Mouse (Mus musculus) liver, embryonic 11.5 days (tissue): Measurements from ENCODE around the gene Pdpk1. TPM values are rescaled to one million over a fixed set of nuclear protein-coding genes. Genes with fewer than 3 reads are reported as not detected.

Experiments used
- ATAC-seq: fragments of 200-750 bp; cut with Nextera tagmentation; replicated peaks from 2 replicates; pipeline ENCODE4 v1.8.0; 2017; ENCODE audit warnings: moderate number of reproducible peaks, mild to moderate bottlenecking, moderate TSS enrichment, moderate library complexity; ENCODE audit not compliant: low FRiP score
- DNase-seq: peaks from one replicate; pipeline ENCODE4 v3.0.0-alpha.2; 2017; ENCODE audit warnings: low spot score
- H3K27ac ChIP-seq: fragments of 300-500 bp; sonication (generic); 2 replicates; pipeline ENCODE4 v1.5.1; 2014; ENCODE audit warnings: mild to moderate bottlenecking, low read depth, low read length, control low read depth
- H3K27me3 ChIP-seq: fragments of 300-500 bp; sonication (generic); replicated peaks from 2 replicates; pipeline ENCODE4 v1.6.1; 2014; ENCODE audit warnings: low read length, mixed read lengths; ENCODE audit not compliant: control insufficient read depth, insufficient read depth
- H3K36me3 ChIP-seq: fragments of 300-500 bp; sonication (generic); 2 replicates; pipeline ENCODE4 v1.6.1; 2014; ENCODE audit warnings: mild to moderate bottlenecking, low read length, moderate library complexity, mixed read lengths; ENCODE audit not compliant: control insufficient read depth, insufficient read depth
- H3K4me1 ChIP-seq: fragments of 300-500 bp; sonication (generic); replicated peaks from 2 replicates; pipeline ENCODE4 v1.6.1; 2014; ENCODE audit warnings: low read length, mixed read lengths; ENCODE audit not compliant: control insufficient read depth, insufficient read depth
- H3K4me2 ChIP-seq: fragments of 300-500 bp; sonication (generic); 2 replicates; pipeline ENCODE4 v1.6.1; 2014; ENCODE audit warnings: mild to moderate bottlenecking, control low read depth, moderate library complexity
- H3K4me3 ChIP-seq: fragments of 300-500 bp; sonication (generic); 2 replicates; pipeline ENCODE4 v1.5.1; 2014; ENCODE audit warnings: low read depth, low read length, control low read depth
- H3K9ac ChIP-seq: fragments of 300-500 bp; sonication (generic); 2 replicates; pipeline ENCODE4 v1.6.1; 2014; ENCODE audit warnings: low read depth, low read length, control low read depth
- H3K9me3 ChIP-seq: fragments of 300-500 bp; sonication (generic); 2 replicates; pipeline ENCODE4 v1.6.1; 2016; ENCODE audit warnings: low read length, inconsistent platforms, mixed read lengths; ENCODE audit not compliant: control insufficient read depth
- WGBS: fragments of 180-500 bp; shearing (Covaris S2); extraction: QIAGEN DNeasy Blood & Tissue Kit; methylation state at CpG from one replicate; pipeline ENCODE4 v1.1.7; 2014; 5-methylcytosine and 5-hydroxymethylcytosine counted together
- polyA plus RNA-seq: library from polyadenylated mRNA; unstranded; fragments of >200 nt; fragmentation: Nextera tagmentation; extraction: Ambion mirVana; gene quantifications from 2 replicates; pipeline ENCODE4 v1.2.1, GENCODE M21; 2014

The Pdpk1 gene
- polyA plus RNA-seq, 1 experiment from 2014 or later, result 31.8 TPM

DNA sequence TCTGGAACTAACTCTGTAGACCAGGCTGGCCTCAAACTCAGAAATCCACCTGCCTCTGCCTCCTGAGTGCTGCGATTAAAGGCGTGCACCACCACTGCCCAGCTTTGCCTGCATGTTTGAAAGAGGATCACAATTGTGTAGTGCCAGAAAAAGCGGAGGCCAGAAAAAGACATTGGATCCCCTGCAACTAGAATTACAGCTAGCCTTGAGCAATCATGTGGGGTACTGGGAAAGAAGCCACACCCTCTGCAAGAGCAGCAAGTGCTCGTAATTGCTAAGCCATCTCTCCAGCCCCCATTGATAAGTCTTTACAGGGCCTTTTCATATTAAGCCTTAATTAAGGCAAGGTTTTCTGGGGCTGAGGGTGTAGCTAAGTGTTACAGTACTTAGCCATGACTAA, 40.8 kb upstream of the Pdpk1 start:
- peaks cover 6% of the 10 kb centered on the region; the same call in 1 of the 2 replicates for H3K36me3 ChIP-seq
- ATAC-seq (no peak), DNase-seq (no peak)
- no peak overlapping the region for H3K27ac ChIP-seq
- no peaks in the 10 kb centered on the region for H3K9me3 ChIP-seq
- no peak overlapping the region for H3K4me2 ChIP-seq
- H3K9ac ChIP-seq, result no peak overlapping the region
- 79% methylated on average over 4 of the region's 4 CpGs for WGBS
- no peaks in the 10 kb centered on the region for H3K27me3 ChIP-seq
- H3K4me1 ChIP-seq, result peaks cover 23% of the 10 kb centered on the region
- H3K4me3 ChIP-seq, result no peak overlapping the region

DNA sequence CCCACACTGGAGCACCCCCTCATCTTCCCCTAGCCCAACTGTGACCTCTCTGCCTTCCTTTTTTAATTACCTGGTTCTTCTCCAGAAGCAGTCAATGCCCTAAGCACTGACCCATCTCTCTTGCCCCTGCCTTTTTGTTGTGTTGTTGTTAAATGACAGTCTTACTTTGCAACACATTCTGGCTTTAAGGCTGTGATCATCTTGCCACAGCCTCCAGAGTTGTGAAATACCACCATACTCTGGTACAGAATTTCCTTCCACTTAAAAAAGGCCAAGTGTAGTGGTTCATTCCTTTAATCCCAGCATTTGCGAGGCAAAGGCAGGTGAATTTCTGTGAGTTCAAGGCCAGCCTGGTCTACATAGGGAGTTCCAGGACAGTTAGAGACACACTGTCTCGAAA, 40.2 kb upstream of the Pdpk1 start:
- no peak overlapping the region for H3K9ac ChIP-seq
- no peak overlapping the region for H3K4me3 ChIP-seq
- H3K4me1 ChIP-seq, result peaks cover 21% of the 10 kb centered on the region
- 89% methylated on average over 2 of the region's 2 CpGs for WGBS
- no peak for ATAC-seq
- no peak for DNase-seq
- no peaks in the 10 kb centered on the region for H3K9me3 ChIP-seq
- no peak overlapping the region for H3K4me2 ChIP-seq
- H3K36me3 ChIP-seq, result peaks cover 6% of the 10 kb centered on the region; the same call in 1 of the 2 replicates
- H3K27ac ChIP-seq, result no peak overlapping the region
- H3K27me3 ChIP-seq, result no peaks in the 10 kb centered on the region

DNA sequence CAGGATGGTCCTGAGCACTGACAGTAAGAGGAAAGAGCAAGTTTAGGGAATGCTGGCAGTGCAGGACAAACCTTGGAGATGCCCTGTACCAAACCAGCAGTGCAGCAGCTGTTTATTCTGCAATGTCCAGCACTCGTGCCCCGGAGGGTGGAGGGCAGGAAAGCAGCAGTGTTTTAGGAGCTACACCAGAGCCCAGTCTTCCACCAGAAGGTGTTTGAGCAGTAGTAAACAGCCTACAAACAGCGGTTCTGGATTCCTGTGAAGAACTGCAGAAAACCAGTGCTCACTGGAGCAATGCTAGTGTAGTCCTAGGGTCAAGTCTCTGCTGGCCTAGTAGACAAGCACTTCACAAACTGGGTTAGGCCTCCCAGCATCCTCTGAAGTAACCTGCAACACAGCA, 23.5 kb upstream of the Pdpk1 start:
- Histone ChIP-seq H3K36me3 (no peaks in the 10 kb centered on the region), H3K4me2 (no peak overlapping the region), H3K9me3 (no peaks in the 10 kb centered on the region), H3K4me3 (no peak overlapping the region), H3K27me3 (no peaks in the 10 kb centered on the region), H3K27ac (no peak overlapping the region), H3K4me1 (peaks cover 8% of the 10 kb centered on the region), H3K9ac (no peak overlapping the region)
- 81% methylated on average over 3 of the region's 3 CpGs for WGBS
- no peak for DNase-seq
- ATAC-seq, result no peak

DNA sequence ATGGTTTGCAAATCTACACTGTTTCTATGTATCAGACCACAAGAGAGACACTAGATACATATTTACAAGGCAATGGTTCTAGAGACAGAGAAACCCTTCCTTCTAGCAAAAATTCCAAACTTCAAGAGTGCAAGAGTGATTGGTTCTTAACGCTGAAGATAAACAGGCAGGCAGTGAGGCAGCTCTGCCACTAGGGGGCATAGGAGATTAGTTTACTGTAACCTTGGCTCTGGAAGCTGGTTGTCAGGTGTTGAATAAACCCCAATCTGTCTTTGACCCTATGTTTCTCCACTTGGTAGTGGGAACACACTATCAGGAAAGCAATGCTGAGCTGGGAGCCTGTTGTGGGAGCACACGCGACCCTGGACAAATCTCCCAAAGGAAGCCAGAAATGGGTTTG, 22.7 kb upstream of the Pdpk1 start:
- Histone ChIP-seq H3K9me3 (no peaks in the 10 kb centered on the region), H3K4me1 (peaks cover 8% of the 10 kb centered on the region), H3K27me3 (no peaks in the 10 kb centered on the region), H3K27ac (no peak overlapping the region), H3K9ac (no peak overlapping the region), H3K4me3 (no peak overlapping the region), H3K4me2 (no peak overlapping the region), H3K36me3 (no peaks in the 10 kb centered on the region)
- WGBS, result 3% methylated on average over 3 of the region's 3 CpGs
- no peak for ATAC-seq
- DNase-seq, result no peak

DNA sequence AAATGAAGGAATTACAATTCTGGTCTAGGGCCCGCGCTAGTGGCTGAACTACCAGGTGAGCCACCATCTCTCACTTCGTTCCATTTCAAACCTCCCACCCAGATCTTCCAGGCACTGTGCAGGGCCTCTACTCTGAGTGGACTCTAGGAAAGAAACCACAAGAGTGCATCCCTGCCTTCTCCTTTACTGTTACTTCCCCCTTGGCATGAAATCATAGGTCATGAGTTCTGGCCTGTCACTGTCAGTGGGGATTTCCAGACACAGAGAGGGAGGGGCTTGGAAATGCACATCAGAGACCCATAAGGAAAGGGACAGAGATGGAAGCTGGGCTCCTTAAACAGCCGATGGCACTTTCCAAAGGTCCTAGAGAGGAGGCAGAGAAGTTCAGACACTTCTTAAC, 21.0 kb upstream of the Pdpk1 start:
- H3K4me1 ChIP-seq, result peaks cover 20% of the 10 kb centered on the region
- ATAC-seq (no peak), DNase-seq (no peak)
- no peaks in the 10 kb centered on the region for H3K27me3 ChIP-seq
- no peak overlapping the region for H3K4me2 ChIP-seq
- H3K27ac ChIP-seq, result 0 out of 2 replicates have a peak overlapping the region, but pooled peaks have one; percentile 19
- WGBS, result 78% methylated on average over 4 of the region's 4 CpGs
- H3K9me3 ChIP-seq, result no peaks in the 10 kb centered on the region
- no peak overlapping the region for H3K9ac ChIP-seq
- peaks cover 10% of the 10 kb centered on the region; the same call in 1 of the 2 replicates for H3K36me3 ChIP-seq
- no peak overlapping the region for H3K4me3 ChIP-seq

DNA sequence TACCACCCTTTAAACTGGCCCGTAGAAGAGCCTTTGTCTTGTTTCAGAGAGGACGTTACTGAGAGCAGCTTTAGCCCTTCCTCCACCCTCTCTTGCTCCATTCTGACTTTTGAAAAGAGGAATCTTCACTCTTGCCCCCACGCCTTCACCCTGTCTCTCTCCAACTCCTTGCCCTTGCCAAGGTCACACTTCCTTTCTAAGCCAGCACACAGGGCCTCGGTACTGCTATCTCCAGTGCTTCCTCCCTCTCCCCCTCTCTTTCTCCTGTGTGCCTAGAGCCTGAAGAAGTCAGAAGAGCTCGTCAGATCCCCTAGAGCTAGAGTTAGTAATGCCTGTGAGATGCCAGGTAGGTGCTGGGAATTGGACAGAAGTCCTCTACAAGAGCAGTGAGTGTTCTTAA, 20.0 kb upstream of the Pdpk1 start:
- no peaks in the 10 kb centered on the region for H3K9me3 ChIP-seq
- H3K4me1 ChIP-seq, result peaks cover 20% of the 10 kb centered on the region
- peak overlapping the region; percentile 82; the same call in 1 of the 2 replicates for H3K4me3 ChIP-seq
- no peaks in the 10 kb centered on the region for H3K27me3 ChIP-seq
- peak overlapping the region; percentile 38; the same call in 1 of the 2 replicates for H3K27ac ChIP-seq
- DNase-seq (no peak), ATAC-seq (no peak)
- peak overlapping the region; percentile 76 for H3K4me2 ChIP-seq
- no peak overlapping the region for H3K9ac ChIP-seq
- 59% methylated on average over 5 of the region's 5 CpGs for WGBS
- peaks cover 14% of the 10 kb centered on the region; the same call in 1 of the 2 replicates for H3K36me3 ChIP-seq

DNA sequence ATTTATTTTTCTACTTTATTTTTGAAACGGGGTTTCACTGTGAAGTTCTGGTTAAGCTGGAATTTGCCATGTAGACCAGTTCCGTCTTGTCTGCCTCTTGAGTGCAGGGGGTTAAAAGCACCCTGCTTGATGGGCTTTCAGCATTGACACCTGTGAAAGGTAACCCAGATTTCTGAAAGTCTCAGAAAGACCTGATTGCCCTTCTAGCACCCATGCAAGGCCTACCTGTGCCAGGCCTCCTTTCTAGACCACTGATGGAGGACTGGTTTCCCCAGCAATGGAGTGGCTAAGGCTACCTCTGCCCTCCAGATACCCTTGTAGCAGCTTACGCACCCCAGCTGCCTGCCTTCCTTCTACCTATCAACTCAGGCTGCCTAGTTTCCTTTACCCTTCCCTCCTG, 19.4 kb upstream of the Pdpk1 start:
- Histone ChIP-seq H3K27me3 (no peaks in the 10 kb centered on the region), H3K9me3 (no peaks in the 10 kb centered on the region), H3K9ac (peak overlapping the region; percentile 91), H3K4me1 (peaks cover 20% of the 10 kb centered on the region), H3K4me3 (peak overlapping the region; percentile 82), H3K4me2 (peak overlapping the region; percentile 76), H3K36me3 (peaks cover 19% of the 10 kb centered on the region; the same call in 1 of the 2 replicates), H3K27ac (peak overlapping the region; percentile 94)
- DNase-seq (no peak), ATAC-seq (no peak)
- WGBS, result 68% methylated on average over 3 of the region's 3 CpGs

DNA sequence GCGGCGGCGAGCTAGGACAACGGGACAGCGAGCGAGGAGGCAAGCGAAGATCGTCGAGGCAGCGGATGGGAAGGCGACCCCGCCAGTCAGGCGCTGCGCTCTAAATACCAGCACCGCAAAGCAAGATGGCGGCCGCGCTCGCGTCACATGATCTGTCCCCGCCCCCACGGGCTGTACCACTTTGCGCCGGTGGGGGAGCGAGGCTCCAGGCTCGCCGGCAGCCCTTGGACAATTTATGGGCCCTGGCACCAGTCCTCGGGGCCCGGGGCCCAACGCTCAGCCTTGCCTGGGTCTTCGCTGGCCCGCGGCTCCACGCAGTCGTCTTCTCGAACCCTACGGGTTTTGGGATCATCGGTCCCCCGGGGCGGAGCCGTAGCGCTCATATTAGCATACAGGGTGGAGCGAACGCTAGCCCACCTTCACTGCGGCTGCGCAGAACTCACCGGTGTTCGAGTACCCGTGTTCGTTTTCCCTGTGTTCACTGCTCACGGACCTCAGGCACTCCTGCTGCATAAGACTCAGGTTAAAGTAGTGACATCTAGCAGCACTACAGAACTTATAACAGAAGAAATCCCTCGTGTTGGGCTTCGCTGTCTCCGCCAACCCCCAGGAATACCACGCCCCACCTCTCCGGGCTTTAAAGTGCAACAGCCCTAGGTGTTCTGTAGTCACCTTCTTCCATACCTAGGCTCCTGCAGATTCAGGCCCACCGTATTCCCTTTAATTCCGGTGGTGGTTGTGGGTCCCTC, 18.8 kb upstream of the Pdpk1 start, which contains the start of gene Atp6v0c:
Gene Atp6v0c, minus strand, starts transcription at position 386 of the 749 bp plus-strand sequence.
- peak within 1 kb of the TSS; percentile 76 for H3K4me2 ChIP-seq
- no peaks in the 10 kb centered on the region for H3K27me3 ChIP-seq
- peak within 1 kb of the TSS; percentile 94 for H3K27ac ChIP-seq
- H3K9me3 ChIP-seq, result no peaks in the 10 kb centered on the region
- peak within 1 kb of the TSS; percentile 91 for H3K9ac ChIP-seq
- ATAC-seq, result peak; percentile 83
- DNase-seq, result peak; percentile 95
- WGBS, result under 1% methylated on average over 57 of the region's 58 CpGs
- H3K4me3 ChIP-seq, result peak within 1 kb of the TSS; percentile 82
- H3K4me1 ChIP-seq, result peaks cover 20% of the 10 kb centered on the region
- H3K36me3 ChIP-seq, result peaks cover 23% of the 10 kb centered on the region; the same call in 1 of the 2 replicates
